Mouse (Mus musculus) cerebellum, postnatal 14 days (tissue): Measurements from ENCODE around the gene Aanat.
A peak's percentile ranks its signal among the peaks of the same experiment; 100 is the strongest.
"Not testable (repeated sequence)": the region's sequence is repeated elsewhere in the genome, so short reads cannot be mapped to it uniquely, and the experiment has no call there.

Experiments
- DNase-seq, 2 experiments: peaks; one replicate each; pipeline ENCODE4 v3.0.0; 2021; ENCODE audit warnings: mixed read lengths in 2 of 2

Aanat gene

GRCm38 (mm10) chr11:116575396-116575795 lies 10.8 kb upstream of the Aanat start:
- DNase-seq: no peak

GRCm38 (mm10) chr11:116579280-116579679 lies 7.0 kb upstream of the Aanat start:
- DNase-seq: peak in 1 of 2 experiments; percentile 43

- no peak for DNase-seq
Measured at GRCm38 (mm10) chr11:116580031-116580652, 6.1 kb upstream of the Aanat start.

GRCm38 (mm10) chr11:116580711-116581375 lies 5.4 kb upstream of the Aanat start:
- DNase-seq: peak; percentile 69 to 73

- DNase-seq: peak; percentile 92 to 93
Measured at GRCm38 (mm10) chr11:116581376-116581814, 4.8 kb upstream of the Aanat start, which contains the start of gene Ube2o. Gene Ube2o, minus strand, starts transcription at chr11:116581447.

- no peak for DNase-seq
Measured at GRCm38 (mm10) chr11:116585682-116586081, 550 bp upstream of the Aanat start.

GRCm38 (mm10) chr11:116586801-116587631 lies 784 bp downstream of the Aanat start:
- peak; percentile 87 to 88 for DNase-seq

GRCm38 (mm10) chr11:116589020-116589531 lies 2.8 kb downstream of the Aanat start:
- DNase-seq: no peak

- no peak for DNase-seq
Measured at GRCm38 (mm10) chr11:116589574-116589973, 3.3 kb downstream of the Aanat start.

GRCm38 (mm10) chr11:116591621-116592020 lies 5.4 kb downstream of the Aanat start:
- DNase-seq: no peak

- DNase-seq: peak; percentile 100
Measured at GRCm38 (mm10) chr11:116592428-116592827, 6.2 kb downstream of the Aanat start.

GRCm38 (mm10) chr11:116593345-116593744 lies 7.1 kb downstream of the Aanat start:
- DNase-seq: no peak

GRCm38 (mm10) chr11:116596766-116597165 lies 10.5 kb downstream of the Aanat start:
- DNase-seq: no peak

GRCm38 (mm10) chr11:116598193-116598592 lies 12.0 kb downstream of the Aanat start:
- DNase-seq: peak; percentile 89 to 91

GRCm38 (mm10) chr11:116599230-116599629 lies 13.0 kb downstream of the Aanat start:
- no peak for DNase-seq

- DNase-seq: no peak
Measured at GRCm38 (mm10) chr11:116601166-116601565, 14.9 kb downstream of the Aanat start.

- DNase-seq: no peak
Measured at GRCm38 (mm10) chr11:116602043-116602442, 15.8 kb downstream of the Aanat start.

GRCm38 (mm10) chr11:116603339-116603738 lies 17.1 kb downstream of the Aanat start:
- peak in 1 of 2 experiments; percentile 77 for DNase-seq

- no peak for DNase-seq
Measured at GRCm38 (mm10) chr11:116604097-116604496, 17.9 kb downstream of the Aanat start.

GRCm38 (mm10) chr11:116607717-116608116 lies 21.5 kb downstream of the Aanat start:
- DNase-seq: no peak

GRCm38 (mm10) chr11:116609965-116610630 lies 23.9 kb downstream of the Aanat start:
- peak; percentile 95 to 99 for DNase-seq

GRCm38 (mm10) chr11:116611168-116611567 lies 24.9 kb downstream of the Aanat start:
- not testable (repeated sequence) for DNase-seq

GRCm38 (mm10) chr11:116611883-116612282 lies 25.7 kb downstream of the Aanat start:
- no peak for DNase-seq
